Mouse (Mus musculus) heart, postnatal 36 days (tissue): ENCODE data around the gene D3Ertd254e. TPM values are rescaled to one million over a fixed set of nuclear protein-coding genes. Genes with fewer than 3 reads are reported as not detected.
A peak's percentile ranks its signal among the peaks of the same experiment; 100 is the strongest.

Source experiments
- DNase-seq, 2 experiments: peaks; one replicate each; pipeline ENCODE4 v3.0.0; 2021 to 2022
- intact Hi-C: fragments of 180-260 bp; cut with DNase I; formaldehyde crosslinking; loops from one replicate; pipeline ENCODE4 v1.15.1; 2025
- total RNA-seq, 2 experiments: library from RNA; stranded (reverse); gene quantifications; 2 replicates each; pipeline ENCODE4 v1.2.3; 2021

Gene D3Ertd254e
- total RNA-seq, 2 experiments from 2014 or later, result 3.4 to 4.3 TPM

GRCm38 (mm10) chr3:36209776-36210555 lies 59.1 kb downstream of the D3Ertd254e start:
- intact Hi-C loops, result loop anchor here (1.0 kb wide), 2 partner anchors 232 to 286 kb away; no protein-coding TSS in a partner anchor
- DNase-seq, result peak; percentile 14 to 23

- intact Hi-C loops, result loop anchor here (1.0 kb wide), 2 partner anchors 231 to 285 kb away; no protein-coding TSS in a partner anchor
- no peak for DNase-seq
Measured at GRCm38 (mm10) chr3:36210939-36211338, 60.1 kb downstream of the D3Ertd254e start.

- no peak for DNase-seq
- intact Hi-C loops, result no loop called here
Measured at GRCm38 (mm10) chr3:36212758-36213157, 61.9 kb downstream of the D3Ertd254e start.

Other genes with a start within 250 kb of the D3Ertd254e start
- 10 to 100 TPM; 52.6 to 60.9 TPM for gene Dcun1d1, start 213.6 kb upstream of the D3Ertd254e start, total RNA-seq
- gene Mccc1, start 150.3 kb upstream of the D3Ertd254e start, total RNA-seq, result 10 to 100 TPM; 91.8 to 92.6 TPM
- gene Ccdc144b, start 97.5 kb upstream of the D3Ertd254e start, total RNA-seq, result not detected
- gene Acad9, start 85.0 kb upstream of the D3Ertd254e start, total RNA-seq, result 10 to 100 TPM; 49.6 to 51.1 TPM
- gene Qrfpr, start 71.3 kb downstream of the D3Ertd254e start, total RNA-seq, result not detected